Mouse (Mus musculus) erythroblast, adult 5-6 weeks (primary cell): ENCODE results near the gene Cnga3. TPM values are rescaled to one million over a fixed set of nuclear protein-coding genes. Genes with fewer than 3 reads are reported as not detected.

Source experiments
- ATAC-seq: replicated peaks from 2 replicates; pipeline ENCODE4 v1.8.0; 2016; ENCODE audit warnings: moderate number of reproducible peaks, mild to moderate bottlenecking, moderate TSS enrichment, inconsistent platforms; ENCODE audit not compliant: poor library complexity, low FRiP score, severe bottlenecking
- total RNA-seq, 2 experiments: library from RNA; stranded (forward) in 1 of 2; stranded (reverse) in 1 of 2; fragments of 150-400 nt in 1 of 2; fragments of 200-764, 138-1000 nt in 1 of 2; gene quantifications; 2 replicates each; pipeline versions ENCODE4 v1.2.3 to v1.2.4; 2015 to 2017; ENCODE audit warnings: low replicate concordance in 2 of 2

Gene Cnga3
- not detected in 2 replicates for total RNA-seq (2015; ENCODE audit: low replicate concordance)
- not detected in 2 replicates for total RNA-seq (2017; ENCODE audit: low replicate concordance)

- no peak for ATAC-seq
These were observed at the start of gene Cnga3 for GRCm38 (mm10) chr1:37214144-37214543. TSS of gene Cnga3 (plus strand) at chr1:37214434.

- ATAC-seq, result no peak
These were observed 48.2 kb upstream of the Cnga3 start for GRCm38 (mm10) chr1:37166066-37166465.

- ATAC-seq, result no peak
These were observed 46.3 kb upstream of the Cnga3 start for GRCm38 (mm10) chr1:37167918-37168317.

DNA sequence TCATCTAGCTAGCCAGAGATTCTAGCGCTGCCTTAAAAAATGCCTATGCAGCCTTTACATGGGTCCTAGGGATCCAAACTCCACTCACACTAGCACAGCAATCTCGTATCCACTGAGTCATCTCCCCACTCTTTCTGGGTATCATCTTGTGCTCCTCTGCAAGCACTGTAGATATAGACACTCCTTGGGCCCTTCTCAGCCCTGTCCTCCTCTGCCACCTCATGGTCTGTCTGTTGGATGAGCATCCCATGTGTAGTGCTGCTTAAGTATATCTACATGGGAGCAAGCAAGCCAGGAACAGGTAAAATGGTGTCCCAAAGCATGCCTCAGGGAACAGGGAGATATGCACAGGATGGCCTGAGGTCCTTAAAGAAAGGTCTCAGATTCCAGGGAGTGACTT is 36.4 kb upstream of the Cnga3 start:
- no peak for ATAC-seq

- no peak for ATAC-seq
These were observed 34.4 kb upstream of the Cnga3 start for GRCm38 (mm10) chr1:37179852-37180251.

- ATAC-seq, result no peak
These were observed 27.2 kb upstream of the Cnga3 start for GRCm38 (mm10) chr1:37187050-37187449.

GRCm38 (mm10) chr1:37194607-37195006 is 19.6 kb upstream of the Cnga3 start:
- ATAC-seq, result no peak

DNA sequence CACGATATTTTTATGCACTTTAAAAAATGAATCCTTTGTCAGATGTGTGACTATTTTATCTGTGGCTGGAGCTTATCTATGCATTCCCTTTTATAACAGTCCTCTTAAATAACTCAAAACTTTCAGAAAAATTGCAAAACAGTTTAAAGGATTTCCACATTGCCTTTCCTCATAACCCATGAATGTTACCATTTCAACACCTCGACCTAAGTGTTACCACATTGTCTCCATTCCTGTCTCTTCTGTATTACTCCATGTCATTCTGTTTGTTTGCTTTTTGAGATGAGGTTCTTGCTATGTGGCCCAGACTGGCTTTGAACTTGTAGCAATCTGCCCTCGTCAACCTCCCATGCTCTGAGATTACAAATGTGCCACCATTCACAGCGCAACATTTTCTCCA is 12.8 kb upstream of the Cnga3 start:
- no peak for ATAC-seq

DNA sequence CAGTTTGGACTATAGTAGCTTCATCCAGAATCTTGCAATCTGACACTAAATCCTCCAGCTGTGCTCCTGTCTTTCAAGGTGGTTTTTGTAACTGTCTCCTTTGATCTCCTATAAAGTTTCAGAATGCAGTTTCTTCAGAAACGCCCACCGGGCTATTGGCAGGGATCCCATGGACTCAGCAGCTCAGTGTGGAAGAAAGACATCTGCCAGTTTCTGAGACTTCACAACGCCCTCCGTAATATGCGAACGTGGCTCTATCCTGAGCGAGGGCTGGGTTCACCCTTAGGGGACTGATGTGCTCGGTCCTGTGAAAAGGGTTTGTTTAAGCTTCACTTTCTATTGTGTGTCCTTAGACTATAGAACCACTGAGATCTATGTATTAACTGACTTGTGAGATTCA is 6.5 kb upstream of the Cnga3 start:
- ATAC-seq, result no peak

DNA sequence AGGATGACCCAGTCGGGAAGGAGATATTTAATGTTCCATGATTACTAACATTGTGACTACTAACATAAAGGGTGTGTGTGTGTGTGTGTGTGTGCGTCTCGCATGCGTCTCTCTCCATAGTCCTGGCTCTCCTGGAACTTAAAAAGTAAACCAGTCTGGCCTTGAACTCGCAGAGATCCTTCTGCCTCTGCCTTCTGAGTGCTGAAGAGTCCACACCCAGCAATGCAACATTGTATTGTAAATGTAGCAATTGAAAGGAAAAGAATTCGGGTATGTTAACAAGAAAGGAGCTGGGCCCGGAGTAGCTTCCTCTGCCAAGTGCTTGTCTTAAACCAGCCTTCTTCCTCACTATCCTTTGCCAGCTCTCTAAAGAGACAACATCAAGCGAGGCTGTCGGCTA is 1.9 kb upstream of the Cnga3 start:
- ATAC-seq, result no peak

DNA sequence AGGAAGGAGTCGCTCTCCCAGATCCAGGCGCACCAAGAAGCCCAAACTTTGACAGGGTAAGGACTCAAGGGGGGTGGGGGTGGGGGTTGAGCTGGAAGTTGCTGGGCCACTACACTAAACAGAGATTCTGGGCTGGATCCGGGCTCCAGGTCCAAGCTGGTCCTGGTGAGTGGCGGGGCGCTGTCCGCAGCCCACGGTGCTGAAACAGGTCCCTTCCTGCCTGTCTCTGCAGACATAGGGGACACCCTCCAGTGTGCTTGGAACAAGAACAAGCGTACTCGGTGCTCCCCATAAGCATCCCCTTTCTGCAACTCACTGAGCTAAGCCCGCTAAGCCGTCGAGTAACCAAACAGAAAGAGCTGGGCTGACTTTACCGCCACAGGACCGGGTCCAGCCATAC is 4.2 kb downstream of the Cnga3 start:
- no peak for ATAC-seq

GRCm38 (mm10) chr1:37219593-37219992 is 5.4 kb downstream of the Cnga3 start:
- no peak for ATAC-seq

- ATAC-seq, result no peak
These were observed 6.1 kb downstream of the Cnga3 start for GRCm38 (mm10) chr1:37220134-37220907.

- no peak for ATAC-seq
These were observed 7.8 kb downstream of the Cnga3 start for GRCm38 (mm10) chr1:37222002-37222401.

DNA sequence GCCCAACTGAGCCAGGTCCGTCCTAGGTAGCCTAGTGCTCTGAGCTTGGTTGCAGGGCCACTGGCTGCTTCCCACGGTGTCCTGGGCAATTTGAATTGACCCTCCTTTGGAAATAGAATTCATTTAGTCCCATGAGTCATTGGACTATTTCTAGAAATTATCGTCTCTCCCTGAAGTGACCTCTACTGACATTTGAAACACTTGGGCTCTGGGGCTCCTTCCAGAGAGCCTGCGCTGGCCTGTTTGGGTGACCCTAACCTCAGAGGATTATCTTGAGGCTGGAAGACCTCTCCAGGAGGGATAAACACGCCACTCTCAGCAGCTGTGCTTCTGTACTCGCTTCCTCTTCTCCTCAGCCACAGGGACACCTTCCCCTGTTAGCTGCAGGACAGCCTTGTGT is 16.2 kb downstream of the Cnga3 start:
- no peak for ATAC-seq

- ATAC-seq, result no peak
These were observed 17.1 kb downstream of the Cnga3 start for GRCm38 (mm10) chr1:37231295-37231701.

DNA sequence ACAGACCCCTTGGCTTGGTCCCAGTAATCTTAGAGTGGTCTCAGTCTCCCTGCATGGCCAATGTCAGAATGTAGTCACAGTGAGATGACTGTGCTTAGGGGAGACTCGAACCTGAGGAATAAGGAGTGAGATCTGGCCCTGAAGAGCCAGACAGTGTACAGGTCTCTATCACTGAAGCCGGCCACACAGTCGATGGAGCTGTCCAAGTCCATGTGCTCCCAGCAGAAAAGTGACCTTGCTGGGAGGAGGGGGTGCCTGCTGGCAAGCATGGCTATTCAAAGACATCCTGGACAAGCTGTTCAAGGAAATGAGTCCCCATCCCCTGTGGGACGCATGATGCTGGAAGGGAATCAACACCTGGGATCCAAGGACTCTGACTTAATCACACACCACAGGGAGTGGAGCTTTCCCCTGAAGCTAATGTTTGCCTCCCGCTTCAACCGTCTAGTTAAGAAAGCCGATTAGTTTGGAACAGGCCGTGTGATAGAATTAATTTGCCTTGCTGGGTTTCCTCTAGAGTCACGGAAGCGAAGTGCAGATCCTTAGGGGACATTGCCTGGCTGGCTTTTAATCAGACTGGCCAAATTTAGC is 24.9 kb downstream of the Cnga3 start:
- no peak for ATAC-seq

DNA sequence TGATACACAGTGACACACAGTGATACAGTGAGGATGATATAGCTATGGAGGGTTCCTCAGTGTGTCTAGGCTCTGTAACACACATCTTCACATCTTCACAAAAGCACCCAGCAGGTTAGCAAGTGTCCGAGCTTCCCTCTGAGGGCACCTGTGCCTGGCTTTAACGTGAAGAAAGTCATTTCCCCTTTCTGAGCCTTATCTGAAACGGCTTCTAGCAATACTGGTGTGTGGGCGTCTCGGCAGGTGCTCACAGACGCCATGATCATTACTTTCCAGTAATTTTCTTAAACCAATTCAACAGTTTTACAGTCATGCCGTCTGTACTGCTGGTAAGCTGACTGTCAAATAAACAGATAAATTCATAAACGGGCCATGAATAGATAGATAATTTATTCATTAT is 28.0 kb downstream of the Cnga3 start:
- ATAC-seq, result no peak

- no peak for ATAC-seq
These were observed 32.2 kb downstream of the Cnga3 start for GRCm38 (mm10) chr1:37246476-37246875.

DNA sequence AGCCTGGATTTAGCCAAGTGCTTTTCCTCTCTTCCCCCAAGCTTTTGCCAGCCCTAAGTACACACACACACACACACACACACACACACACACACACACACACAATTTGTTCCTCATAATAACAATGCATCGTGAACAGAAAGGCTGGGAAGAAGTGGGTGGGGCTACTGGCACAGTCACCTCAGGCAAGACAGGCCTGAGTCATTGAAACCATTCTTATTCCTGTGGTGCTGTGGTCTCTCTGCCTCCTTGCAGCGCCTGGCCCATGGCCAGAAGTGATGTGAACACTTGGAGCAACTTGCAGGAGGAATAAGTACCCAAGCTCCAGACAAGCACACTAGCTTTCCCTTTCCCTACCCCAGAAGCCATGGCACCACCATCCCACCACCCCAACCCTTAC is 34.2 kb downstream of the Cnga3 start:
- no peak for ATAC-seq

DNA sequence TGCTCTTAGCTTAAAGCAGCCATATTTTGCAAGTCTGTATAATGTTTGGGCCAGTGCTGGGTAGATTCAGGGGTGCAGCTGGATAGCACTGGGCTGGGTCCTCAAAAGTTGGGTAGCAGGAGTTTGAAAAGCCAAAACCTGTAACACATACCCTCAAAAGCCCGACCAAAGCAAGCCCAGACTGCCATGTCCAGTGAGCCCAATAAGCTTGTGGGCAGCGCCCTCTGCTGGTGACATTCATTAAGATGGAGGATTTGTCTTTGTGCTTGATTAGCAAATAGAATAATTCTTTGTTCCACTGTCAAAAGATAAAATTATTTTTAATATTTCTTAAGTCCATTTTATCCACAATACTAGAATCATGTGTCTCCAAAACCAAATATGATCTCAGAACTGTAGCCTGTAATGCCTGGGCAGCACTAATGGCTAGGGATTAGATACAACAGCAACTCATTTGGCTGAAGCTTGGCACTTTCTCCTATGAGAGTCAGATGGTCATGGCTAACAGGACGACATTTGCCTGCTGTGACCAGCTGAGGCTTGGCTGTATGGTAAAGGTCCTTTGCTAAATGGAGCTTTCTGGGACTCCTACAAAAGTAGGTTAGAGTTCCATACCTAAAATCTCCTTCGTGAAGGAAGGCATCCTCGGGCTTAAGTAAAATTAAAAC is 36.5 kb downstream of the Cnga3 start:
- ATAC-seq, result no peak
